Mouse (Mus musculus): ENCODE measurements around the gene Krt16. TPM values are rescaled to one million over a fixed set of nuclear protein-coding genes. Genes with fewer than 3 reads are reported as not detected.
"Not testable (repeated sequence)": the region's sequence is repeated elsewhere in the genome, so short reads cannot be mapped to it uniquely, and the experiment has no call there.

Krt16 gene
- total RNA-seq, 2 experiments from 2014 or later = not detected

GRCm38 (mm10) chr11:100260514-100261234 lies 12.0 kb upstream of the Krt16 start, which contains the start of gene Krt17:
Gene Krt17, minus strand, starts transcription at chr11:100261029.
- intact Hi-C loops (cut with DNase I) = no loop called here
- DNase-seq (ENCODE audit: extremely low spot score in 1 of 2, low spot score in 2 of 2) = no peak

- intact Hi-C loops (cut with DNase I) = no loop called here
- DNase-seq (ENCODE audit: extremely low spot score in 1 of 2, low spot score in 2 of 2) = no peak
Measured at GRCm38 (mm10) chr11:100259079-100259478, 10.4 kb upstream of the Krt16 start.

- intact Hi-C loops (cut with DNase I) = no loop called here
- no peak for DNase-seq (ENCODE audit: extremely low spot score in 1 of 2, low spot score in 2 of 2)
Measured at GRCm38 (mm10) chr11:100257967-100258366, 9.3 kb upstream of the Krt16 start.

GRCm38 (mm10) chr11:100255514-100255913 lies 6.8 kb upstream of the Krt16 start:
- DNase-seq (ENCODE audit: extremely low spot score in 1 of 2, low spot score in 2 of 2) = no peak

GRCm38 (mm10) chr11:100254360-100255090 lies 5.8 kb upstream of the Krt16 start:
- intact Hi-C loops (cut with DNase I) = no loop called here
- DNase-seq (ENCODE audit: extremely low spot score in 1 of 2, low spot score in 2 of 2) = no peak

More at GRCm38 (mm10) chr11:100255514-100255913, 6.8 kb upstream of the Krt16 start:
- intact Hi-C loops (cut with DNase I) = no loop called here

- DNase-seq (ENCODE audit: extremely low spot score in 1 of 2, low spot score in 2 of 2); intact Hi-C loops (cut with DNase I): not testable (repeated sequence)
Measured at GRCm38 (mm10) chr11:100246471-100246870, 2.2 kb downstream of the Krt16 start.

GRCm38 (mm10) chr11:100240272-100240671 lies 8.4 kb downstream of the Krt16 start:
- intact Hi-C loops (cut with DNase I); DNase-seq (ENCODE audit: extremely low spot score in 1 of 2, low spot score in 2 of 2): not testable (repeated sequence)

- intact Hi-C loops (cut with DNase I) = no loop called here
- no peak for DNase-seq (ENCODE audit: extremely low spot score in 1 of 2, low spot score in 2 of 2)
Measured at GRCm38 (mm10) chr11:100221741-100222140, 27.0 kb downstream of the Krt16 start.

- intact Hi-C loops (cut with DNase I) = no loop called here
- no peak for DNase-seq (ENCODE audit: extremely low spot score in 1 of 2, low spot score in 2 of 2)
Measured at GRCm38 (mm10) chr11:100219304-100219703, 29.4 kb downstream of the Krt16 start.

GRCm38 (mm10) chr11:100208542-100208941 lies 40.2 kb downstream of the Krt16 start:
- no peak for DNase-seq (ENCODE audit: extremely low spot score in 1 of 2, low spot score in 2 of 2)
- intact Hi-C loops (cut with DNase I) = no loop called here

GRCm38 (mm10) chr11:100207498-100207897 lies 41.2 kb downstream of the Krt16 start, which contains the start of gene Krt14:
Gene Krt14, minus strand, starts transcription at chr11:100207548.
- DNase-seq (ENCODE audit: extremely low spot score in 1 of 2, low spot score in 2 of 2) = no peak
- intact Hi-C loops (cut with DNase I) = no loop called here

GRCm38 (mm10) chr11:100203448-100203847 lies 45.3 kb downstream of the Krt16 start:
- intact Hi-C loops (cut with DNase I) = no loop called here
- no peak for DNase-seq (ENCODE audit: extremely low spot score in 1 of 2, low spot score in 2 of 2)

GRCm38 (mm10) chr11:100202906-100203305 lies 45.8 kb downstream of the Krt16 start:
- intact Hi-C loops (cut with DNase I) = no loop called here
- DNase-seq (ENCODE audit: extremely low spot score in 1 of 2, low spot score in 2 of 2) = no peak

GRCm38 (mm10) chr11:100200104-100200820 lies 48.4 kb downstream of the Krt16 start:
- intact Hi-C loops (cut with DNase I) = no loop called here

GRCm38 (mm10) chr11:100198666-100199065 lies 50.0 kb downstream of the Krt16 start:
- intact Hi-C loops (cut with DNase I) = no loop called here
- no peak for DNase-seq (ENCODE audit: extremely low spot score in 1 of 2, low spot score in 2 of 2)

More at GRCm38 (mm10) chr11:100200104-100200820, 48.4 kb downstream of the Krt16 start:
- no peak for DNase-seq (ENCODE audit: extremely low spot score in 1 of 2, low spot score in 2 of 2)

Other genes with a start within 250 kb of the Krt16 start
- gene Krt33a, start 232.7 kb downstream of the Krt16 start, total RNA-seq (2021) = not detected
- not detected for gene Krt33b, start 219.0 kb downstream of the Krt16 start, total RNA-seq (2021)
- gene Krt34, start 207.3 kb downstream of the Krt16 start, total RNA-seq (2021) = not detected
- not detected for gene Krt31, start 198.4 kb downstream of the Krt16 start, total RNA-seq (2021)
- not detected for gene Krt32, start 160.7 kb downstream of the Krt16 start, total RNA-seq (2021)
- not detected for gene Krt35, start 152.7 kb downstream of the Krt16 start, total RNA-seq (2021)
- not detected for gene Krt36, start 143.3 kb downstream of the Krt16 start, total RNA-seq (2021)
- gene Krt13, start 127.3 kb downstream of the Krt16 start, total RNA-seq (2021) = not detected
- gene Krt15, start 113.0 kb downstream of the Krt16 start, total RNA-seq (2021) = not detected
- gene Krt19, start 100.2 kb downstream of the Krt16 start, total RNA-seq (2021) = 1 to 10 TPM in 1 of 2 experiments, under 1 TPM in 1; 0.73 to 1.1 TPM
- gene Krt9, start 55.7 kb downstream of the Krt16 start, total RNA-seq (2021) = 1 to 10 TPM; 1.7 to 2.2 TPM
- gene Krt14, start 41.4 kb downstream of the Krt16 start, total RNA-seq (2021) = not detected
- not detected for gene Krt17, start 12.1 kb upstream of the Krt16 start, total RNA-seq (2021)
- gene Krt42, start 21.0 kb upstream of the Krt16 start, total RNA-seq (2021) = not detected
- 100 to 1,000 TPM; 770 to 774 TPM for gene Eif1, start 71.0 kb upstream of the Krt16 start, total RNA-seq (2021)
- not detected for gene Gast, start 85.5 kb upstream of the Krt16 start, total RNA-seq (2021)
- 100 to 1,000 TPM; 109 to 139 TPM for gene Hap1, start 107.2 kb upstream of the Krt16 start, total RNA-seq (2021)
- gene Jup, start 148.9 kb upstream of the Krt16 start, total RNA-seq (2021) = 10 to 100 TPM; 46.3 to 49.9 TPM
- 1 to 10 TPM; 6.7 to 7.1 TPM for gene P3h4, start 165.9 kb upstream of the Krt16 start, total RNA-seq (2021)
- gene Fkbp10, start 166.8 kb upstream of the Krt16 start, total RNA-seq (2021) = 10 to 100 TPM; 12.2 to 13.1 TPM
- gene Nt5c3b, start 192.9 kb upstream of the Krt16 start, total RNA-seq (2021) = 10 to 100 TPM; 71.4 to 77.1 TPM
- 1 to 10 TPM; 1.6 to 1.9 TPM for gene Klhl10, start 193.0 kb upstream of the Krt16 start, total RNA-seq (2021)
- 10 to 100 TPM; 64.3 to 67.2 TPM for gene Klhl11, start 223.8 kb upstream of the Krt16 start, total RNA-seq (2021)